In the genomic region with DNA sequence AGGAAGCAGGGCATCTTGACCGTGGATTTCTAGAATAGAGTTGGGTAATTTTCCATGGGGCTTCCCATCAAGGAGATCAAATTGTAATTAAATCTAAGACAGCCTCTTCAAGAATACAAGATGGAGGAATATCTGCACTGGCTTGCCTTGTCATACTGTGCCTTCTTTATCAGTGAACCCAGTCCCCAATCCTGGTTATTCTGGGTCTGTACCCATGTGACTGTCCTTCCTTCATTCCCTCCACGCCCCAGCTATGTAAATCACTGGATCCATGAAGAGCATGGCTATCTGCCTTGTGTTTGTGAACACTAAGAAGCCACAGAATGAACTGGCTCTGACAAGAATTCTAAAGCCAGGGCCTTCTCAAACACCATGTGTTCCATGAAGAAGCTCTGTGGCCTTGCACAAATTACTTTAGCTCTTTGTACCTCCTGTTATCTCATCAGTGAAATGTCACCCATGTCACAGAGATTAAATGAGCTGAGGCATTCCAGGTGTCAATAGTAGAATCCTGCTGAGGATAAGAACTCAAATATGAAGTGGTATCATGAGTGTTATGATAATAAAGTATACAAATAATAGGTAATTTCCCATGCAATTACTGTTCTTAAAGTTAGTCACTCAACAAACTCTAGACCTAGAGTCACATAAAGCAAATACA, we compare ENCODE assay signal across 16 mouse cellular contexts.
"Had no signal": no experiment of that assay in that cellular context is flagged by ENCODE, and none has a peak within 500 bp of the region (broad histone marks: within the 10 kb centered on the region; RNA-seq: fewer than 3 reads in every experiment).

No protein-coding gene starts in this region.

- H3K4me1 ChIP-seq: neural tube, embryonic 12.5 days; neural tube, embryonic 13.5 days; stomach, embryonic 15.5 days had no signal

- H3K9ac ChIP-seq: neural tube, embryonic 12.5 days; neural tube, embryonic 13.5 days; neural tube, embryonic 15.5 days; stomach, embryonic 15.5 days had no signal

- H3K4me3 ChIP-seq: neural tube, embryonic 12.5 days; neural tube, embryonic 13.5 days; neural tube, embryonic 15.5 days; stomach, embryonic 15.5 days had no signal

- DNase-seq: retina, postnatal 1 day; right cerebral cortex, adult 18-20 months; right cerebral cortex, postnatal 14 days; right cerebral cortex, postnatal 4 days; spleen, adult 18-20 months; thymus, adult 18-20 months; thymus, adult 2 months; thymus, postnatal 14 days; thymus, postnatal 25 days; thymus, postnatal 36 days; thymus, postnatal 4 days had no signal

- H3K27ac ChIP-seq: neural tube, embryonic 12.5 days; neural tube, embryonic 13.5 days; neural tube, embryonic 15.5 days; stomach, embryonic 15.5 days; stomach, postnatal 0 days had no signal

- H3K4me2 ChIP-seq: neural tube, embryonic 12.5 days; neural tube, embryonic 13.5 days; neural tube, embryonic 15.5 days; stomach, embryonic 15.5 days had no signal

- H3K9me3 ChIP-seq: neural tube, embryonic 12.5 days; neural tube, embryonic 13.5 days; neural tube, embryonic 15.5 days; stomach, embryonic 15.5 days had no signal

- H3K27me3 ChIP-seq: neural tube, embryonic 12.5 days; neural tube, embryonic 13.5 days; neural tube, embryonic 15.5 days; stomach, embryonic 15.5 days had no signal

- H3K36me3 ChIP-seq: neural tube, embryonic 12.5 days; neural tube, embryonic 13.5 days; neural tube, embryonic 15.5 days; stomach, embryonic 15.5 days had no signal
